Mouse (Mus musculus): ENCODE results near the gene Proz.

Proz gene

DNA sequence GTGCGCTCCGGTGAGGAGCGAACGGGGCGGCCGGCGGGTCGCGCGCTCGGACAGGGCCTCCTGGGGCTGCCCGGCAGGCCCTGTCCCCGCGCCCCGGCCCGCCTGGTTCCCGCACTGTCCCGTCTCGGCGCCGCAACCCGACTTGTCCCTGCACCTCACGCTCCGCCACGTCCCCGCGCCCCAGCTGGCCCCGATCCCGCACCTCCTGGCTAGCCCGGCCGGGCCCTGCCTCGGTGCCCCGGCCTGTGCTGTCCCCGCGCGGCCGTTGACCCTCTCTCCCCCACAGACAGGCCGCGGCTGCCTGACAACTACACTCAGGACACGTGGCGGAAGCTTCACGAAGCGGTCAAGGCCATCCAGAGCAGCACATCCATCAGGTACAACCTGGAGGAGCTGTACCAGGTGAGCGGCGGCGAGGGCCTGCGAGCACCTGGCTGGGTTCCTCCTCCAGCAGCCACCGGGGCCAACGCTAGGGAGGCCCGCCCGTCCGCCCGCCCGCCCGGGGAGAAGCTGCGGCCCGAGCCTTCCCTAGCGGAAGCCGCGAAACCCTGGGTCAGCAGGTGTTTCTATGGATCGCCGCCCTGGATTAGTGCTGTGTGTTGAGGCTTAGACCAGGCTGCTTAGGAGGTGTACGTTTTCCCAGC, 45.3 kb downstream of the Proz start:
- intact Hi-C loops (cut with DNase I) = loop anchor here (10.0 kb wide), 1 partner anchor 121 kb away; no protein-coding TSS in a partner anchor

DNA sequence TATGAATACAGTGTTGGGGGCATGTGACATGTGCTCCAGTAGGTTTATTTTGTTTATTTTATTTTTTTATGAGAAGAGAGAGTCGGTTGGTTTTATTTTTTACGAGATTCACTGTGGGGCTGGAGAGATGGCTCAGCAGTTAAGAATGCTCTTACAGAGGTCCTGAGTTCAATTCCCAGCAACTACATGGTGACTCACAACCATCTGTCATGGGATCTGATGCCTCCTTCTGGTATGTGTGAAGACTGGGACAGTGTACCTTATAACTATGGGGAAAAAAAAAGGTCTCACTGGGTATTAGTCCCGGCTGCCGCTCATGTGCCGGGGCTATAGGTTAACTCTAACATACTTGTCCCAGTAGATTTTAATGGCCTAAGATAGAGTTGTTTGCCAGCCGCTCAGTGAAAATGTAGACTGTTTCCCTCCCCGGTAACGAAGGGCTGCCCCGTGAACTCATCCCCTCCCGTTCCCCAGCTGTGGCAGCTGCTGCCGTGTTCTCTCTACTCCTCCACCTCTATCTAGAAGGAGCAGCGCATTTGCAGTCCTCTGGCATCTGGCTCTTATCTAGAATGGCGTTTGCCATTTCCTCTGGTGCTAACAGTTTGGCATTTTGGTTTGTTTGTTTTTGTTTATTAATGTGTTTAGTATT, 47.4 kb downstream of the Proz start:
- intact Hi-C loops (cut with DNase I) = loop anchor here (10.0 kb wide), 1 partner anchor 123 kb away; no protein-coding TSS in a partner anchor

DNA sequence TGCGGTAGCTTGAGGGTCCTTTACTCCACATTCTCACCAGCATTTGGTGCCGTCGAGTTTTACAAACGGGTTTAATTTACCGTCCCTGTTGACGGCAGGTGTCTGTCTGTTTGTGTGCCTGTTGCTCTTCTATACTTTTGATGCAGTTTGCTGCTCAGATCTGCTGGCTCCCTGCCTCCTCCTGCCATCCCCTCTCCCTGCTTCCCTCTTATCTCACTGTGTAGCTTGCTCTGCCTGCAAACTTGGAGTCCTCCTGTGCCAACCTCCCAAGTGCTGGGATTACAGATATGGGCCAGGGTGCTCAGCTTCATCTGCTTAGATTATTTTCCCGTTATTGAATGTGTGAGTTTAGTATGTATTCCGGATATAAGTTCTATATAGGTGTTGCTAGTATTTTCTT, 48.3 kb downstream of the Proz start:
- intact Hi-C loops (cut with DNase I) = loop anchor here (10.0 kb wide), 1 partner anchor 124 kb away; no protein-coding TSS in a partner anchor

DNA sequence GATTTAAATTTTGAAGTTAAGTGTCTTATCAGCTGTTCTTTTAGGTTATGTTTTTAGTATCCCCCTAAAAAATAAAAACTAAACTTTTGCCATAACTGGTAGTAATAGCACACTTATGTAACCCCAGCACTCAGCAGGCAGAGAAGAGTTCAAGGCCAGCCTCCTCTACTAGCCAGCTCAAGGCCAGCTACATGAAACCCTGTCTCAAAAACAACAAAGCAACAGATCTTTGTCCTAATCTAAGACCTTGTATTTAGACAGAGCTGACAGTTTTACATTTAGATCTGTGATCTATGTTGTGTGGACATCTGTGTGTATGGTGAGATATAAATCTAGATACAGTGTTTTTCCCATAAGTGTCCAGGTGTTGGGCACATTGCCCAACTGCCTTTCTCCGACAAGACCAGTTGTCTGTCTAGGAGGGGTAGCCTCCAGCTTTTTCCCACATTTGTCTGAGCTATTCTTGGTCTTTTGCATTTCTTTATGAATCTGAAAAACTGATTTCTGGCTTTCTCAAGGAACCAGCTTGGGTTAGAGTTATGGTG, 48.8 kb downstream of the Proz start:
- intact Hi-C loops (cut with DNase I) = loop anchor here (10.0 kb wide), 1 partner anchor 125 kb away; no protein-coding TSS in a partner anchor

- intact Hi-C loops (cut with DNase I) = no loop called here
Measured at GRCm38 (mm10) chr8:13111917-13112316, 51.2 kb downstream of the Proz start.

DNA sequence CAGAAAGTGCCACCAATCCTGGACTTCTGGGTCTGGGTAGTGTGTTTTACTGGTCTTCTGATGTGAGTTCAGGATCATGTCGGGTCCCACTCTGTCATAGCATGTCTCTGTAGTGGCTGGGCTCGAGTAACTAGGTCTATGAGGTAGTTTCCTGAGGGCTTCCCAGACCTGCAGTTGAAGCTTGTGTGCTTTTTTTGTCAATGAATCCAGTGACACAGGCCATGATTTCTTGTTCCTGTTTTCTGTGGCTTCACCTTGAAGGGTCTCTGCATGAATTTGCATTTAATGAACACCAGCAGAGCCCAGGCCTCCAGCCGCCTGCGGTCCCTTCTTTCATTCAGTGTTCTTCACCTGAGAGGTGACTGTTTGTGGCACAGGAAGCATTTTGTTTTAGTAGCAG, 52.5 kb downstream of the Proz start:
- intact Hi-C loops (cut with DNase I) = no loop called here

DNA sequence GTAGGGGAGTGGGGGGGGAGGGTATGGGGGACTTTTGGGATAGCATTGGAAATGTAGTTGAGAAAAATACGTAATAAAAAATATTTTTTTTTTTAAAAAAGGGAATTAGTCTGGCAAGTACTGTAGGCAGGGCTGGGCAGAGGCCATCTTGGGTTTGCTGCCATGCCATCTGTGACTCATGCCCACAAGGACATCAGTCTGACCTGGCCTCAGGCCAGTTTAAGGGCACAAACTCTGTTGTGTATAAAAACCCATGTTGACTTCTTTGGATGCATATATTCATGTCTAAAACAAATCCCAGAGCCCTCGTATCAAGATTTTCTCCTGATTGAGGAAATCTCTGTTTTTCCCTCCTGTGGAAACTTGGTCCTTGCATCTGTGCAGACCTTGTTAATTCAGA, 56.4 kb downstream of the Proz start:
- intact Hi-C loops (cut with DNase I) = no loop called here

- intact Hi-C loops (cut with DNase I) = no loop called here
Measured at GRCm38 (mm10) chr8:13118516-13118915, 57.8 kb downstream of the Proz start.

DNA sequence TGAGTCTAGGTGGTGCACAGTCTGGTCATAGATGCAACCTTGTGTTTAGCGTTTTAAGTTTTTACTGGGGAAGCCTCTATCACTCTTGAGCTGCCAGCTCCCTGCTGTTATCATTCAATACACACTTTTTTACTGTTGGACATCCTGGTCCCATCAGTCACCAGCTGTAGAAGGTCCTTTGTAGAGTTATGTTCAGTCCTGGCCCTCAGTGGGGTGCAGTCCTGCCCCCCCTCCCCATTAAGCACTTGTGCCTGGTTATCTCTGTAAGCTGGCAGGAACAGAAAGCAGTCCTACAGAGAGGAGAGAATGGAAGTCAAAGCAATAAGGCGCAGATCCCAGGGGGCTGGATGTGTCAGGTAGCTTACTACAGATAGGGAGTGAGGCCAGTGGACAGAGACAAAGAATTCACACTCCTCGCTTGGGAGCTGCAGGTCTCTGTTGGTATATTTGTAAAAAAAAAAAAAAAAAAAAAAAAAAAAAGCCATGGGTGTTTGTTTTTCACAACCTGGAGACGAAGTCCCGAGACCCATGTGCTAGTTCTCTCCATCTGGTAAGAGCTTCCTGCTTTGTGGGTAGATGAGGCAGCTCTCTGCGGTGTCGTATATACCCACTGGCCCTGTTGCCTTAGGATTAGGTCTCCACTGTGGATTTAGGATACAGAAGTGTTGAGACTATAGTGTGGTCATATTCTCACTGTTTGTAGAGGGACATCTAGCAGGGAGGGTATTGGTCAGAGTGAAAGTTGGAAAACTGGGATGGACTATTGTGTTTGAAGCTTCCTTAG, 60.4 kb downstream of the Proz start:
- intact Hi-C loops (cut with DNase I) = no loop called here

DNA sequence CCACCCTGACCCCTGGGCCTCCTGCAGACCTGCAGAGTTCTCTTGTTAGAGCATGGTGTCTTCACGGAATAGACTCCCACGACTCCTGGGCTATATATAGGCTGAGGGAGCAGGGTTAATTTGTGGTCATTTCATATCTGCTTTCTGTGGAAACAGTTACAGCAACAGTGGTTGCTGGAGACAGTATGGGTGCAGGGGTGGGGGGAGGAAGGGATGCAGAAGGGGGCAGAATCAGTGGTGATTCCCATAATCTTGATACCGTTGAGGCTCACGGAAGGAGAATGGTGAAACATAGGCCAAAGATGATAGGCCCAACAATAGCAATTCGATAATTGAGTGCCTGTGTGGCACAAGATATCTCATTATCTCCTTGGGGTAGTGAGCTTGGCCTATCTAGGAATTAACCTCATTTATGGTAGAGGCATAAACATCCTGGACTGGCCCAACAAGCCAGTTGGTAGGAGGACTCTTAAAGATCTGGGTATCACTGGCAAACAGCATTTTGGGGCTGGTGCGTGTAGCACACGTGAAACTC, 62.2 kb downstream of the Proz start:
- intact Hi-C loops (cut with DNase I) = no loop called here

GRCm38 (mm10) chr8:13124897-13125296, 64.2 kb downstream of the Proz start:
- intact Hi-C loops (cut with DNase I) = no loop called here

Data from adrenal gland (tissue).